Mouse (Mus musculus) c-Kit-positive CD71-positive TER-119-negative erythroid progenitor cells, embryonic 14.5 days (primary cell): Measurements from ENCODE around the gene Zfp704.

Source experiments
- DNase-seq: peaks from one replicate; pipeline ENCODE4 v3.0.0-alpha.2; 2013; ENCODE audit warnings: low read depth

Gene Zfp704

GRCm38 (mm10) chr3:9518936-9519335 lies 90.9 kb downstream of the Zfp704 start:
- no peak for DNase-seq

- DNase-seq = no peak
Measured at GRCm38 (mm10) chr3:9516119-9516855, 93.6 kb downstream of the Zfp704 start.

- no peak for DNase-seq
Measured at GRCm38 (mm10) chr3:9515527-9515926, 94.4 kb downstream of the Zfp704 start.

GRCm38 (mm10) chr3:9513703-9514110 lies 96.2 kb downstream of the Zfp704 start:
- no peak for DNase-seq

GRCm38 (mm10) chr3:9512199-9512598 lies 97.7 kb downstream of the Zfp704 start:
- no peak for DNase-seq

GRCm38 (mm10) chr3:9505692-9506211 lies 104.1 kb downstream of the Zfp704 start:
- no peak for DNase-seq

- DNase-seq = no peak
Measured at GRCm38 (mm10) chr3:9504371-9504770, 105.5 kb downstream of the Zfp704 start.

- peak; percentile 31 for DNase-seq
Measured at GRCm38 (mm10) chr3:9500725-9501124, 109.2 kb downstream of the Zfp704 start.

- no peak for DNase-seq
Measured at GRCm38 (mm10) chr3:9499994-9500553, 109.8 kb downstream of the Zfp704 start.

- DNase-seq = no peak
Measured at GRCm38 (mm10) chr3:9499489-9499888, 110.4 kb downstream of the Zfp704 start.

GRCm38 (mm10) chr3:9497260-9497659 lies 112.6 kb downstream of the Zfp704 start:
- DNase-seq = no peak

GRCm38 (mm10) chr3:9491766-9492283 lies 118.1 kb downstream of the Zfp704 start:
- no peak for DNase-seq

- DNase-seq = no peak
Measured at GRCm38 (mm10) chr3:9487644-9488043, 122.2 kb downstream of the Zfp704 start.

- DNase-seq = no peak
Measured at GRCm38 (mm10) chr3:9485506-9485905, 124.4 kb downstream of the Zfp704 start.

GRCm38 (mm10) chr3:9481956-9482355 lies 127.9 kb downstream of the Zfp704 start:
- no peak for DNase-seq

GRCm38 (mm10) chr3:9481358-9481757 lies 128.5 kb downstream of the Zfp704 start:
- DNase-seq = no peak

- DNase-seq = no peak
Measured at GRCm38 (mm10) chr3:9480936-9481335, 128.9 kb downstream of the Zfp704 start.

GRCm38 (mm10) chr3:9477386-9477785 lies 132.5 kb downstream of the Zfp704 start:
- no peak for DNase-seq

GRCm38 (mm10) chr3:9476336-9476735 lies 133.5 kb downstream of the Zfp704 start:
- DNase-seq = no peak

- no peak for DNase-seq
Measured at GRCm38 (mm10) chr3:9475501-9475900, 134.4 kb downstream of the Zfp704 start.

- DNase-seq = no peak
Measured at GRCm38 (mm10) chr3:9474331-9474730, 135.6 kb downstream of the Zfp704 start.

GRCm38 (mm10) chr3:9466287-9466686 lies 143.6 kb downstream of the Zfp704 start:
- DNase-seq = peak; percentile 31

GRCm38 (mm10) chr3:9465731-9466130 lies 144.2 kb downstream of the Zfp704 start:
- no peak for DNase-seq
